Mouse (Mus musculus): Measurements from ENCODE around the gene Mnat1.

GRCm38 (mm10) chr12:73223872-73224271, 100.4 kb downstream of the Mnat1 start:
- no peak for TF ChIP-seq CTCF (IDR thresholded peaks at IDR 0.05; ENCODE audit: low read depth)
- no peak for TF ChIP-seq EP300 (IDR thresholded peaks at IDR 0.05; ENCODE audit: low read depth)
